Mouse (Mus musculus): ENCODE measurements around the gene Cib3.

The Cib3 gene

GRCm38 (mm10) chr8:72212751-72213150, at the start of gene Cib3:
Gene Cib3 (minus strand): TSS chr8:72212837.
- no peak for DNase-seq (ENCODE audit: low read depth)

DNA sequence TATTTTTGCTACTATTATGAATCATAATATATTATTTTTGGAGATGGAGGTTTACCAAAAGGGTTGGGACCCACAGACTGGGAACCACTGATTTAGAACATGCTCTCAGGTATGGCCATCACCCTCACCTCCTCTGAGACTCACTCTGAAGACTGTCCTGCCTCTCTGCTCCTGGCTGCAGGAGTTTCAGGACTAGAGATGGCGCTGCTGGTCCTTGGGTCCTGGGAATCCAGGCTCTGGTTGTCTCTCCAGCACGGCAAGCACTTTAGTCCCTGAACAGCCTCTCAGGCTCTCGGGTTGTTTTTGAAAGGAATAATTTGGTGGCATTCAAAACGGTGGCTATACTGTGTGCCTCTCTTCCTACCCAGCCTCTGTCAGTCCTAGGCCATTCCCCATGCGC, 49.2 kb upstream of the Cib3 start:
- DNase-seq (ENCODE audit: low read depth): no peak

DNA sequence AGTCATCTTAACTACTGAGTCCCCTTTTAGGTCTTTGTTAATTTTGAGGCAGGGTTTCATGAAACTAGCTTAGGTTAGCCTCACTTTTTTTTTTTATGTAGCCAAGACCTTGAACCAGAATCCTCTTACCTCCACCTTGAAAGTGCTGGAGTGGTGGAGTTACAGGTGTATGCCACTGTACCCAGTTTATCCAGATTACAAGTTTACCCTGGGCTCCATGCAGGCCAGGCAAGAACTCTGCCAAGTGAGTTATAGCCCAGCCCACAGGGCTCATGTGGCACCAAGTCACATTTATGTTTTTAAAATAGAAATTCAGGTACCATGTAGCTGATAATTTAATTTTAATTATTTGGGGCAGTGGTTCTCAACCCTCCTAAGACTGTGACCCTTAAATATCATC, 48.8 kb upstream of the Cib3 start:
- DNase-seq (ENCODE audit: low read depth): no peak

DNA sequence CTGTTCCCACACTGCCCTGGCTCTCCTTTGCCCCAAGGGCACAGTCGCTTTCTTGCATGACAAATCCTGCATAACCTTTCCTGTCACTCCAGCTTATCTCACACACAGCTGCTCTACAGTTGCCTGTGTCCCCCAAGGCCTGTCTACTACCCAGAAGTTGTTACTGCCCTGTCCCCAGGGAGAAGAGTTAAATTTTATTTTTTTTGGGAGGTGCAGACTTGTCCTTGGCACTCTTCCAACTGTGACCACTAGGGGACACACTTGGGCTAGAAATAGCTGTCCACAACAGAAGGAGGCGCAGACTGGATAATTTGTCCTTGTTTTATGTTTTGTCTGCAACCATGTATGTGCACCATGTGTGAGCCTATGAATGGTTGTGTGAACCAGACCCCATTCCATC, 48.4 kb upstream of the Cib3 start:
- DNase-seq (ENCODE audit: low read depth): peak; percentile 72

GRCm38 (mm10) chr8:72260585-72260984, 47.9 kb upstream of the Cib3 start:
- DNase-seq (ENCODE audit: low read depth): no peak

- no peak for DNase-seq (ENCODE audit: low read depth)
Observed at GRCm38 (mm10) chr8:72259862-72260261, 47.2 kb upstream of the Cib3 start.

DNA sequence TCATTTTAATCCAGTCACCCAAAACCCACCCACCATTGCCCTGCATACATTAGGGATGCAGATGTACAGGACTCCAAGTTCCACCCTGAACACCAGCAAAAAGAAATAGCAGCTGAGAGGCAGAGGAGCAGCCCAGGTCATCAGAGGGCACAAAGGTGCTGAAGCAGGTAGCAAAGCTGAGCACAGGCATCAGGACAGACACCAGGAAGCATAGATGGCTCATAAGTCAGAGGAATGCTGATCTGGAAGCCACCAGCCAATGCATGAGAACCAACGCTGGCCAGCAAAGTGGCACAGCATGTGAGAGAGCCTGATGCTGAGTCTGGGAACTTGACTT, 45.2 kb upstream of the Cib3 start:
- no peak for DNase-seq (ENCODE audit: low read depth)

DNA sequence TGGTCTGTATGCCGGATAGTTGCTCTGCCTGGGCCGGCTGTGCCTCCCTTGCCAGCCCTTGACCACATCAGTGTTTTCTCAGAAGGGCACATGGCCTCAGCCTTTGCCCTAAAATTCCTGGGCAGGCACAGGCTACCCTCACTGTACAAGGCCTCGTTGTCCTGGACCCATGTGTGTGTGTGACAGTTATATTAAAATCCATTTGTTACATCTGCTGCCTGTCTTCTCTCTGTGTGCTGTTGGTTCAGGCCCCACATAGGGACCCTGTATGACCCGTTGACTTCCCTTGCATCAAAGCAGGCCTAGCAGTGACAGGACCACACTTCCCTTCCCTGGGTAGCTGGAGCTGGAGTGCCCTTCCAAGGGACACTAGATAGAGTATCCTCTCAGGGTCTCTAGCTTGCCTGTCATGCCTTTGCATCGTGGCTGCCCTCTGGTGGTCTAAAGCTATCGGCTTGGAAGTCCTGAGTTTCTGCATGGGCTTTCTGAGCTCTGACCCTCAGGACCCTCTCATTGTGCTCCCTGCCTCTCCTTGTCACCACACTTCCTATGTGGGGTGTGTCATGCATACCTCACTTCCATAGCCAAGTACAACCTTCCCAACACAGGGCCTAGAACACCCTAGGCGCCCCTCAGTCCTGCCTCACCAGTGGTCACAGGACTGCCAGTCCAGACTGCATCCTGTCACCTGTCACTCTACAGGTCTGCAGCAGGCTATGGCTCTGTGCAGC, 44.7 kb upstream of the Cib3 start:
- no peak for DNase-seq (ENCODE audit: low read depth)

DNA sequence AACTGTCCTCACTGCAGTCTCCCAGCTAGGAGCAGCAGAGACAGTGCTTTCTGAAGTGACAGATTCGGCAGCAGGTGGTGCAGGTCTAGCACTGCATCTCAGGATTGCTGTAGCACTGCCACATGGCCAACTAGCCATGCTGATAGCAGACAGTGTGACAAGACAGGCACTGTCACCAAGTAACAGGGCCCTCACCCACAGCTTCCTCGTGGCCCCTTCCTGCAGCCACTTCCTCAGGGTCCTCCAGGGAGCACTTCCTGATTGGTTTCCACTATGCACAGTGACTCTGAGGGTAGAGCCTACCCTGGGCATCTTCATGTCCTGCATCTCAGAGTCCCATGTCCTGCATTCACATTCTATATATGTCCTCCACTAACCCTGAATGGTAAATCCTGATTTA, 32.0 kb upstream of the Cib3 start:
- no peak for DNase-seq (ENCODE audit: low read depth)

DNA sequence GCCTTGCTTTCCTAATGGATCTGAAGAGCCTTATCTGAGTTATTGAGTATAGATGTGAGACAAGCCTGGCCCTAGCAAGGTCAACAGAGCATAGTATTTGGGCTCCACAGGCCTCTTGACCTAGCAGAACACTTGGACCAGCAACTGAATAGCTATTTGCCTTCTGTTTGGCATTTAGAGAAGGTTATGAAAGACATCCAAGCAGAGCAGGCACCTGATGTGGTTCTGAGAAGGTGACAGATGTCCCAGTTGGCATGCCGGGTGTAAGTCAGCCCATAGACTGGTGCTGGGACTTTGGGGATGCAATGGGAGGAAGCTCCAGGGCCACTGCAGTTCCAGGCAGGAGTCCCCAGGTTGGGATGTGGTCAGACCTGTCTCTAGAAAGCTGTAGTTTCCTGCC, 29.6 kb upstream of the Cib3 start:
- DNase-seq (ENCODE audit: low read depth): no peak

- DNase-seq (ENCODE audit: low read depth): no peak
Observed at GRCm38 (mm10) chr8:72240951-72241350, 28.3 kb upstream of the Cib3 start.

- DNase-seq (ENCODE audit: low read depth): no peak
Observed at GRCm38 (mm10) chr8:72240403-72240763, 27.7 kb upstream of the Cib3 start.

GRCm38 (mm10) chr8:72239499-72240402, 27.1 kb upstream of the Cib3 start, which contains the start of gene Ap1m1:
Gene Ap1m1 (plus strand): TSS chr8:72240018.
- peak; percentile 99 for DNase-seq (ENCODE audit: low read depth)

DNA sequence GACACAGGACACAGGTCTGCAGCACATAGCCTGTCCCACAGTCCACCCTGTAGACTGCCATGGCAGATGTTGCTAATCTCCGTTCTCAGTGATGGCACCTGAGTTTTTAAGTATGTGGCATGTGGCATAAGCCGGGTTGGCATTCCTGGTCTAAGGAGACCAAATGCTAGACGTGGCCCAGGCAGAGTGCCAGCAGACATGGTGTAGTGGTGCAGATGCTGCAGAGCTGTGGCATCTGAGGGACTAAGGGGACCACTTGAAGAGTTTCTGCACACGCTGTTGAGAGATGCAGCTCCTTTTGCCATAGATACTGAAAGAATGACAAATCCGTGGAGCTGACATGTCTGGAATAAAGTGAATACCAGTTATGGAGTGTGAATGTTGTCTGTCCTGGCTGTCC, 10.0 kb upstream of the Cib3 start:
- DNase-seq (ENCODE audit: low read depth): no peak

GRCm38 (mm10) chr8:72220758-72221157, 8.1 kb upstream of the Cib3 start:
- DNase-seq (ENCODE audit: low read depth): no peak

DNA sequence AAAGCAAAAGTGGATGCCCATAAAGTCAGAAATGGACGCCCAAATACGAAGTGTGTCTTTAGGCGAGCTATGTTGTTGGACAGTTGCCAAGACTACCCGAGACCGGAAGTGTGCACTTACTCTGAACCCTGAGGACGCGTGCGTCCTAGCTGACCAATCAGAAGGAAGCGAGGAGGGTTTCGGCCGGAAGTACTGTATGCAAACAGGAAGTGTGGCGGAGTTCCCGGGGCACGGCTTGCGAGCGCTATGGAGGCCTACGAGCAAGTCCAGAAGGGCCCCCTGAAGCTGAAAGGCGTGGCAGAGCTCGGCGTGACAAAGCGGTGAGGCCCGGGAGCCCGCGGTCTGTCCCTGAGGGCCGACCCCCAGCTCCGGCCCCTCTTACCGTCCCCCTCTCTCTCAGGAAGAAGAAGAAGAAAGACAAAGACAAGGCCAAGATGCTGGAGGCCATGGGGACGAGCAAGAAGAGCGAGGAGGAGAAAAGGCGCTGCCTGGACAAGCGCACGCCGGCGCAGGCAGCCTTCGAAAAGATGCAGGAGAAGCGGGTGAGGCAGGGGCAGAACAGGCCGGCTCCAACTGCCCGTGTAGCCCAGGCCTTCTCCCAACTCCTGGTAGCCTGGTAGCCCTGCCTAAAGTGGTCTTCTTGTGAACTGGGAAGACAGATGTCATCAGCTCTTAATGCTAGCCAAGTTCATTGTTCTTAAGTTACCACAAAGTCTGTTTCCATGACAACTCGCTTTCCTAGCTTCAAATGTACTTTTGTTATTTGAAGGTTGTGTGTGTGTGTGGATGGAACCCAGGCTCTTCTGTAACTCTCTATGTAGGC, 7.1 kb upstream of the Cib3 start, which contains the start of gene Fam32a:
TSS of gene Fam32a (plus strand) at position 190 of the 823 bp plus-strand sequence.
- DNase-seq (ENCODE audit: low read depth): peak; percentile 98

DNA sequence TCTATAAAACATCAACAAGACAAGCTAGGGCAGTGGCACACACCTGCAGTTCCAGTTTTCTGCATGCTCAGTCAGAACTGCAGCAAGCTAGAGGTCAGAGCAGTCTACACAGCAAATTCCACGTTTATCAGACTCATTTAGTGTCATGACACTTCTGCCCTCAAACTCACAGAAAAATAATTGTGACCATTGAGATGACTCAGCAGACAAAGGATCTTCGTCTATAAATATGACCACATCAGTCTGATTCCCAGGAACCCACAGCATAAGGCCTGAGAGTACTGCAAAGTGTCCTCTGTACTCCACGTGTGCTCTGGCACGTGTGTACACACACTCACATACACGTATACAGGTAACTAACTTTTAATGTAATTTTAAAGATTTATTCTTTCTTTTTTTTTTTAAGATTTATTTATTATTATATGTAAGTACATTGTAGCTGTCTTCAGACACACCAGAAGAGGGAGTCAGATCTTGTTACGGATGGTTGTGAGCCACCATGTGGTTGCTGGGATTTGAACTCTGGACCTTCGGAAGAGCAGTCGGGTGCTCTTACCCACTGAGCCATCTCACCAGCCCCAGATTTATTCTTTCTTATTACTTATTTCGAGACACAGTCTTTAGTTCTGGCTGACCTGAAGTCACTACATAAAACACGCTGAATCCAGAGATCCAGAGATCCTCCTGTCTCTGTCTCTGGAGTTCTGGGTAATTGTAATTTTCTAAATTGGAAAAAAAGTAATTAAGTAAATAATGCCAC, 6.3 kb upstream of the Cib3 start:
- no peak for DNase-seq (ENCODE audit: low read depth)

DNA sequence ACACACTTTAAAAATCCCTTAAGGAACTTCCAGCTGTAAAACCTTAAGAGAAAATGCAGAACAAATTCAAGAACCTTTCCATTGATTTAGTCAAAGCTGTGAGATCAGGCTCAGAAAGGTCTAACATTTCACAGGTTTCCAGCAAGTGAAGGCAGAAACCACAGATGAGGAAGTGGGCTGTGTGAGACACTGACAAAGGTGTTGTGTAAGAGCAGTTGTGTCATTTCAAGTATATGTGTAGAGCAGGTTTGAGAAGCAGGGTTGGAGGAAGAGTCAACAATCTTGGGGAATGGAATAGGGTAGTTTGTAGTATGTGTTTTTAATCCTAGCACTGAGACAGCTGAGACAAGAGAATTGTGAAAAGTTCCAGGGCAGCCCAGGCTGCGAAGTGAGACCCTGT, 3.2 kb upstream of the Cib3 start:
- DNase-seq (ENCODE audit: low read depth): no peak

DNA sequence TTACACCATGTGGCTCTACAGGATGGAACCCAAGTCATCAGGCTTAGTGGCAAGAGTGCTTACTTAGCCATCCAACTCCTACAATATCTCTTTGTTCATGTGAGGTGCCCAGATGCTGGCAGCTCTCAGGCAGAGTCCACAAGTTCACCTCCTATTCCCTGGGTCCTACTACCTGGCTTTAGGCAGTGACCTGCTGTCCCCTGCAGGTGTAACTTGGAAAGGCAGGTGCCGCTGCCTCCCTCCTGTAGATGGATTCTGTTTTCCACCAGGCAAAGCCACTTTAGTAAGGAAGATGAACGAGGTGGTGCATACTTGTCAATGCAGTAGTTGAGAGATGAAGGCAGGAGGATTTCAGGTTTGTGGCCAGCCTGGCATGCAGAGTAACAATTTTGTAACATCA, 2.4 kb upstream of the Cib3 start:
- no peak for DNase-seq (ENCODE audit: low read depth)

GRCm38 (mm10) chr8:72213536-72213935, 899 bp upstream of the Cib3 start, which contains the start of gene Gm11034:
Gene Gm11034 (minus strand): TSS chr8:72213636.
- no peak for DNase-seq (ENCODE audit: low read depth)

DNA sequence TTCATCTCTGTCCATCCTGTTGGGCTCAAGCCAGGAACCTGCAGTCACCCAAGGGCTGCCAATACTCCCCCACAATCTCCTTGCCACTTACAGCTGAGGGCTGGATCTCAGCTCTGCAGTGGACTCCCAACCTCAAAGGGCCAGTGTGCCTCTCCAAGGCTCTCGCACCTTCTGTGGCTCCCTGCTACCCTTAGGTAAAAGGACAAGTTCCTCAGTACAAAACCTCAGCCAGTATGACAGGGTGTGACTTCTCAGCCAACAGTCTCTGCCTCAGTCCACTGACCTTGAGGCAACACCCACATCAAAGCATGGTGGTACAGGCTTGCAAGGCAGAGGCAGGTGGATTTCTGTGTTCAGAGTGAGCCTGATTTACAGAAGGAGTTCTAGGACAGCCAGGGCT, 791 bp downstream of the Cib3 start:
- no peak for DNase-seq (ENCODE audit: low read depth)

- DNase-seq (ENCODE audit: low read depth): no peak
Observed at GRCm38 (mm10) chr8:72210710-72211109, 1.9 kb downstream of the Cib3 start.

All from c-Kit-positive CD71-negative TER-119-negative erythroid progenitor cells, embryonic 14.5 days (primary cell).